Mouse (Mus musculus) brain, embryonic 14.5 days (tissue): ENCODE measurements around the gene Ikbke.

Experiments used
- CTCF ChIP-seq: fragments of 200-500 bp; IDR thresholded peaks from 2 replicates; pipeline ENCODE4 v1.5.1; 2012; ENCODE audit warnings: inconsistent platforms, mild to moderate bottlenecking, moderate library complexity, borderline replicate concordance; ENCODE audit not compliant: insufficient read depth, insufficient read length; ENCODE audit errors: extremely low read depth
- POLR2A ChIP-seq: fragments of 200-500 bp; IDR thresholded peaks from 2 replicates; pipeline ENCODE4 v1.6.1; 2012; ENCODE audit warnings: mild to moderate bottlenecking, inconsistent platforms, borderline replicate concordance; ENCODE audit not compliant: poor library complexity, insufficient read depth, insufficient read length, severe bottlenecking; ENCODE audit errors: extremely low read depth

DNA sequence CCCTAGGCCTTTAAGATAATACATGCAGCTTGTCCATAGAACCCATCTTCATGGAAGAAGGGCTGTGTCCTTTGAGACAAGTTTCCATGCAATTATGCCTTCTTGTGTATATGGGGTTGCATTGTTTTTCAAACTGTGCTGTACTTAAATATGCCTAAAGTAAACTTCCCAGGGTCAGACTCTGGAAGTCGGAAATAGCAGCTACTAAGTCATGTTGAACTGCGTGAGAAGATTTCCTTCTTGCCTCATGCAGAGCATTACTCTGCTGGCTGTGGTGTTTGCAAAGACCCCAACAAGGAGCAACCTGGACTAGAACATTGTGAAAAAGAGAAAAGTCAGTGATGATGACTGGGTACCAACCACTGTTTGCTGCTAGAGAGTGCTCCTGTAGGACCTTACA is 56.1 kb downstream of the Ikbke start:
- no peak for TF ChIP-seq CTCF
- TF ChIP-seq POLR2A, result no peak
